Mouse (Mus musculus) c-Kit-positive CD71-positive TER-119-positive erythroid progenitor cells, embryonic 14.5 days (primary cell): Measurements from ENCODE around the gene Ksr1.
"Not testable (repeated sequence)": the region's sequence is repeated elsewhere in the genome, so short reads cannot be mapped to it uniquely, and the experiment has no call there.

Experiments used
- DNase-seq: peaks from one replicate; pipeline ENCODE4 v3.0.0-alpha.2; 2013; ENCODE audit warnings: low spot score

The Ksr1 gene

DNA sequence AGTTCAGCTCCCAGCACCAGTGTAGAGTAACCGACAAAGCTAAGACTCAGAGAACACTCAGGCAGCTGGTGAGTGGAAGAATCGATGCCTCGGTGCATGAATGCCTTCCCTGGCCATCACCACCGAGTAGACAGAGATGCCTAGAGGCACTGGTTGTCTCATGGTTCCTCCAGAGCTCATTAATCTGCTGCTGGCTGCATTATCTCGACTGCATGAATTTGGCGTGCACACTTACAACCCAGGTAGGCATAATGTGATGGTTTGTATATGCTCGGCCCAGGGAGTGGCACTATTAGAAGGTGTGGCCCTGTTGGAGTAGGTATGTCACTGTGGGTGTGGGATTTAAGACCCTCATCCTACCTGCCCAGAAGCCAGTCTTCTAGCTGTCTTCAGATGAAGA is 137.3 kb downstream of the Ksr1 start:
- DNase-seq, result no peak

DNA sequence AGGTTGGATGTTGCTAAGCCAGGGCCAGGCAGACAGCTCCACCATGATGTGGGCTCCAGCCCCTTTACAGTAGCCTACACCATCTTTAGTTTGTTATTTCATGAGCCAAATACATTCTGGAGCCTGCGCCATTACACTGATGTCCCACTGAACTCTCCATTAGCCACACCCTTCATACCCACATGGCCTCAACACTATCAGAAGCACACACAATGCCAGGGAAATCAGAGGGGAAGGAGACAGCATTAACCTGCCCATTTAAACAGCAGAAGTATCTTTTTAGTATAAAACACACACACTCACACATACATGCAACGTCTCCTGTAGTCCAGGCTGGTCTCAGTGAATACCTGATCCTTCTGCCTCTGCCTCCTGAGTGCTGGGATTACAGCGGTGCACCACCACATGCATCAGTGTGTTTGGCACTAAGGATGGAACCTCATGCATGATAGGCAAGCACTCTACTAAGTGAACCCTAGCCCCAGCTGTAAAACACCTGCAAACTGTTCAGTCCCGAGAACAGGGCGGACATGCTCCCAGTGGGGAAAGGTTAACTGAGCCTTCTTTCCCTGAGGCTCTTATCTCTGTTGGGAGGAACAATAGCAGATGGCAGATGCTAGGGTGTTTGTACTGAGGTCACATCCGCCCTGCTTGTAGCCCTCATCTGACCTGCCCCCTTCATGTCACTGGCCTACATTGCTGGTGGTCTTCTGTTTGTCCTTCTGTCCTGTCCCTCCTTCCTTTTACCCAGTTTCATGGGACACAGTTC is 138.0 kb downstream of the Ksr1 start:
- DNase-seq, result no peak

DNA sequence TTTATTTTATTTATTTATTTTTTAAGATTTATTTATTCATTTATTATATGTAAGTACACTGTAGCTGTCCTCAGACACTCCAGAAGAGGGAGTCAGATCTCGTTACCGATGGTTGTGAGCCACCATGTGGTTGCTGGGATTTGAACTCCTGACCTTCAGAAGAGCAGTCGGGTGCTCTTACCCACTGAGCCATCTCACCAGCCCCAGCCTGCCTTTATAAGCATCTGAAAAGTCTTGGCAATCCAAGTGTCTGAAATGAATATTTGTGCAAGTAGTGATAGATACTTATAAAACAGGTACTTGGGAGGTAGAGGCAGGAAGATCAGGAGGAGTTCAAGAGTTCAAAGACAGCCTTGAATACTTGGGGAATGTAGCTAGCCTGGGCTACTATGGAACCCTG is 138.9 kb downstream of the Ksr1 start:
- not testable (repeated sequence) for DNase-seq

DNA sequence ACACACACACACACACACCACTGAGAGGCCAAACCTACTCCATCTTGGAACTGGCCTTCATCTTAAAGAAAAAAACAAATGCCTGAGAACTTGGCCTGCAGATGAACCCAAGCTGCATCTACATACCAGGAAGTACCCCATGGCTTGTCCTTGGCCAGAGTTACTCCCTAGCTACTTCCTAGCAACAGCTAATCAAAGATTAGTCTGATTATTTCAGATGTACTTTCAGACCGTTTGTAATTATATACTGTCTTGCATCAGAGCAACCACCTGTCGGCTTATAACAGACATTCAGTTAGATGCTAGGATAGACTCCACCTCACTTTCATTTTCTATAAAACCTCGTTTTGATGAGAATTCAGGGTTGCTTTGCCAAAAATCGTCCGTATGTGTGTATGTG is 139.8 kb downstream of the Ksr1 start:
- no peak for DNase-seq

DNA sequence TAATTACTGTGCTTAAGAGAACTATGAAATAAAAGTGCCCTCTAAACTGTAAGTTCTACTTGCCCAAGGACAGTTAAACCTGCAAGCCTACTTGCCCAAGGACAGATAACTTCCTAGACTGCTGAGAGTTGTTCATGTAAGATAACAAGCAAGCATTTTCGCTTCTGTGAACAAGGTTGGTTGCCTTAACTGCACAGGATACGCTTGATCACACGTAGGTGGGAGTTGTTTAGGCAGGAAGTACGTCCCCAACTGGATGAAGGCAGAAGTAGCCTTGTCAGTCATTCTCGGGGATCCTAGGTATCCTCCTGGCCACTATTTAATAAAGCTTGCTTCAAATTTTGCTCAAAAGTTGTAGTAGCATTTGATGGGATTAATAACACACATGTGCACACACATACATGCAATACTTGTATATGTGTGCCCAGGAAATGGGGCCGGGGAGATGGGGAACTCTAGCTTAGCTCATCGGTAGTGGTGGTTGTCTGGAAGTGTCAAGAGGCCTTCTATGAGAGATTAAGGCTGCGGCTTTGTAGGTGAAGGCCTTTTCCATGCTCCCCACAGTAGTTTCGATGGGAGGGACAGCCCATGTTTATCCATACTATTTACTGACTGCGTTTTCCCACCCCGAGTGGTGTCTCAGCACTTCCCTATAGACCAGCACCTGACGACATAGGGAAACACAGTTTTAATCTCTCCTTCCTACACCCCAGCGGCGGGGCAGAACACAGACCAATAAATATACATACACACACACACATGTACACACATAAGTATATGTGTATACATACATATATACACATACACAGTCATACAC is 140.4 kb downstream of the Ksr1 start:
- DNase-seq, result no peak

DNA sequence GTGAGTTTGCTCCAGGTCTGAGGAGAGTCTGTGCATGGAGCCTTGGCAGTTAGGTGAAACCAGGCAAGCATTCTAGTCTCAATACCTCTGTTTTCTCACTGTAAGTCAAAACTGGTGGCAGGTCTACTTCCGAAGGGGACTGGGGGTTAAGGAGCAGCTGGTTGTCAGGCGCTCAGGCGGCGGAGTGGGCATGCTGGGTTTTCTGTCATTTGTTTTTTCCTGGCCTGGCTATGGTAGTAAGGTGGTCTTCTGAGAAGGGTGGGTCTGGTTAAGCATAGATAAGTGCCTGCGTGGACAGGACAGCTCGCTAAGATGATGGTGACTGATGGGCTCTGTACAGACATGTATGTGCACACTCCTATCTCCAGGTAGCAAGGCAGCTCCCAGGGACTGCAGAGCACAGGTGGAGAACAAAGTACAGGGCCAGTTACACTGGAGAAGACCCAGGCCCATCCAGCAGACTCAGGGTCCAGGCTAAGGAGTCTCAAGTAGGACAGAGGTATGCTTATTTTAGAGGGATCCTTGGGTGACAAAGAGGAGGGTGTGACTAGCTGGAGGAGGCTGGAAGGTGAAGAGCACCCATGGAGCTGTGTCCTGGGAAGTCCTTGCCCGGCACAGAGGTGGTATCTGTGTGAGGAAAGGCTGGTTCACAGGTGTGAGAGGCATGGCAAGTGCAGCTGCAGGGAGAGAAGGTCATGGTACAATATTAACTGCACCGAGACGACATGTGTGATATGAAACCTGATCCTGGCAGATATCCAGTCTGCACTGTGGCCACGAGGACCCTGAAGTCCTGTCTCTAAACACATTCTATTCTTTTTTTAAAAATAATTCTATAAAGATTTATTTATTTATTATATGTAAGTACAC is 142.2 kb downstream of the Ksr1 start:
- no peak for DNase-seq

DNA sequence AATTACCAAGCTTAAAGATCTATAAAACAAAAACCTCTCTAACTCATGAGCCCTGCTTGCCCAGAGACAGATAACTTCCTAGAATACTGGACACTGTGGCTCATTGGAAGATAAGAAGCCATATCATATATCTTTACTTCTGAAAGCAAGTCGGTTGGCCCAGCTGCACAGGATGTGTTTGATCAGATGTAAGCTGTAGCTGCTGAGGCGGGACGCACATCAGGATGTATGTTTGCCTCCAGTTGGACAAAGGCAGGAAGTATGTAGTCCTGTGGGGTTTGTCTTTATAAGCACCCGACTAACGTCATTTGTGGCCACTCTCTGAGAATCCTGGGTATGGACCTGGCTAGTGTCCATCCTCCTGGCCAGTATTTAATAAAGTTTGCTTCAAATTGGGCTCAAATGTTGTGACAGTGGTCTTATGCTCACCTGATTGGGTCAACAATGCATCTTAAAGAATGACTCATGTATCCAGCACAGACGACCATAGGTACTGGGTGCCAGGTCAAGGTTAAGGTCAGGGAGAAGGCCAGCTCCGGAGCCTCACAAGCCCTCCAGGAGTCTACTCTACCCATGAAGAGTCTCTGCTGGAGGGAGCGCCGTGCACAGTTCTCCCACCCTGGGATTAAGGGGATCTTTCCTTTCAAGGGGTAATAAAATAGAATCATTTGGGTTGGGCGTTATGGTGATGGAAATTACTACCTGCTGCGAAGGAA is 143.0 kb downstream of the Ksr1 start:
- no peak for DNase-seq

DNA sequence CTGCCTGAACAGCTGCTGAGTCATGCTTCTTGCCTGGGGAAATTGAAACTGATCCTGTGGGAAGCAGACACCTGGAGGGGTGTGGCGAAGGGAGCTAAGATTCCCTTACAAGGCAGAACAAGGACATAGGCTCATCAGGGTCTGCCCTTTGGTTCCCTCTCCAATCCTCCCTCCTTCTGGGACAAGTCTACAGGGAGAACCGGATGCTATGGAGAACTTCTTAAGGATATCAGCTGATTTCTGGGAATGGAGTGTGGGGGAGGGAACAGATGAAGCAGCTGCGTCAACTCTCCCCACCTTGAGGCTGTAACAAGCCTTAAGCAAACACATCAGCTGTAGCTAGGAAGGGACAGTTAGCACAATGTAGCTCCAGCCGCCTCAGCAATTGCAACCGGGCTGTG is 143.7 kb downstream of the Ksr1 start:
- no peak for DNase-seq

DNA sequence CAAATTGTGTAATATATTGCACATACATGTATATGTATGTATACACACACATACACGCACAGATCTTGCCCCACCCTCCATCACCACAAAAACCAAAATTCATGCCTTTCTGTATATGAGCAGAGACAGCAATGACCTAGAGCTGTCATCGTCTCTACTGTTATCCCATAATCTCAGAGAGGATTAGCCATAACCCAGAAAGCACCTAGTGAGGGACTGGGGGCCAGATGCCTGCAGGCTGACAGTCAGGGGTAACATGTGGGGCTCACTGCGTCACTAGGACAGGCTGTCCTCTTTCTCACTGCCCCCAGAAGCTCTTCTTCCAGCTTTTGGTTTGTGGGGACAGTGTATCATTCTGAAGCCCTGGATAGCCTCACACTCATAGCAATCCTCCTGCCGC is 144.3 kb downstream of the Ksr1 start:
- DNase-seq, result no peak

DNA sequence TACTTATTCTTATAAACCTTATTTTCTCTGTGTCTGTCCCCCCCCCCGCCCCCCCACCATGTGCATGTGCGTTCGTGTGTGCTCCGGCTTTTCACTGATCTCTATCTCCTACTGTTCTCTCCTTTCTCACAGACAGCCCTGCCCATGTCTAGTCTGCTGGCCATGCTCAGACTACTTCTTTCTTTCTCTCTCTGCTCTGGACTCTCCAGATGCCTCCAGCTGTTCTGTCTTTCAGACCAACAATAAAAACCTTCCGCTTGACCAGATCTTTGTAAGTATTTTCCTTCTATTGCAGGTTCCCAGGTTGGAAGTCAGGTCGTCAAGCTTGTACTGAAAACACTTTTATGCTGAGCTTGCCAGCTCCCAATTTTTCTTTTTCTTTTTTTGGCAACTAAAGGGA is 147.1 kb downstream of the Ksr1 start:
- DNase-seq, result no peak

DNA sequence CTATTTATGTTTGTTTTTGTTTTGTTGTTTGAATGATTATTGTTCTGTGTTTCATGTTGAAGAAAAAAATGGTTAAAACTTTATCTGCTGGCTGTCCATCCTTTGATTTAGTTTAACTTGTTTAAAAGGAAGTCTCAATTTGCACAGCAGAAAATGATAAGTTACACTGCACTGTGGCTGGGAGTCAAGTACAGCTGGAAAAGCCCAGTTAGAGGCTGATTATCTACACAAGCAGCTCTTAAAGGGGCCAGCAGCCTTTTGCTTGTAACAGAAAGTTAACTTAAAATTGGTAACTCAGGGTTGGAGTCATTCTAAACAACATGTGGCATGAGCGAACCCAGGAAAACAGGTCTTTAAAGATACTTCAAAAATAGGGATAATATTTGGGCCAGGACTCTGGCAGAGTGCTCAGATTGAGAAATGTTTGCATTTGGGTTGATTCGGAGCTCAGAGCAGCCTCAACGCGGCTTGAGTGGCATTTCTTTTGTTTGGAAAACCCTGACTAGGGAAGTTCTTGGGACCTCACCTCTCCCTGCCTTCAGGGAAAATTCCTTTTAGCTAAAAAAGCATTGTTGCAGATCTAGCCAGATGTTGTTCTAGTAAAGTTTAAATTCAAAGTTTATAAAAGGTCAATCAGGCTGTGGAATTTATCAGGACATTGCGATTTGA is 155.2 kb downstream of the Ksr1 start:
- DNase-seq, result not testable (repeated sequence)

DNA sequence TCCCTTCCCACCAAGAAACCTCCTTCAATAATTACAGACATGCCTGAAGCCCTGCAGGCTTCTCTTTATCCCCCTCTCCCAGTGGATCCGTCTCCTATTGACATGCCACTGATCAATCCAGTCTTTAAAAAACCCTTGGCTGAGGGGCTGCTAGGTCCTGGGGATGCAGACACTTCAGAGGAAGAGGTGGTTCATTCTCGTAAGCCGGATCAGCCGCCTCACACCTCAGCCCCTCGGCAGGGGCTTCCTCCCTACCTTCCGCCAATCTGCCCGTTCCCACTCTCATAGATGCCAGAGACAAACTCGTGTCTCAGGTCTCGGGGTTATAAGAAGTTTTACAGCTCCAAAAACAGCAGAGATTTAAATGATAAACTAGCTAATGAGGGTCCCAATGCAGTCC is 156.1 kb downstream of the Ksr1 start:
- no peak for DNase-seq

DNA sequence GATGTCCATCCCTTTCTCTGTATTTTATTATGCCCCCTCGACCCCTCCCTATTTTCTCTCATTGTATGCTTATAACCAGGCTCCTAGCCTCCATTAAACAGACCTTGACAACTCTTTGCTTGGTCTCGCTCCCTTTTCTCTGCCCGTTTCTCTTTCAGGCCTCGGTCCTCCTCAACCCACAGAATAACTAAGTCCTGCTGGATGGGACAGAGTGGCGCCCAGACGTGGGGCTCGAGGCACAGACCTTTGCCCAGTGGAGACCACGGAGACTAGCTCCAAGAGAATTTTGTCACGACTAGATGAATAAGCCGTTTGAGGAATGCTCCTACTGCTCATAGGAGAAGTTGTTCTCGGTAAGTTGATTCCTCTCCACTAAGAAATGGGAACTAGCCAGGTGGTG is 157.0 kb downstream of the Ksr1 start:
- DNase-seq, result not testable (repeated sequence)

DNA sequence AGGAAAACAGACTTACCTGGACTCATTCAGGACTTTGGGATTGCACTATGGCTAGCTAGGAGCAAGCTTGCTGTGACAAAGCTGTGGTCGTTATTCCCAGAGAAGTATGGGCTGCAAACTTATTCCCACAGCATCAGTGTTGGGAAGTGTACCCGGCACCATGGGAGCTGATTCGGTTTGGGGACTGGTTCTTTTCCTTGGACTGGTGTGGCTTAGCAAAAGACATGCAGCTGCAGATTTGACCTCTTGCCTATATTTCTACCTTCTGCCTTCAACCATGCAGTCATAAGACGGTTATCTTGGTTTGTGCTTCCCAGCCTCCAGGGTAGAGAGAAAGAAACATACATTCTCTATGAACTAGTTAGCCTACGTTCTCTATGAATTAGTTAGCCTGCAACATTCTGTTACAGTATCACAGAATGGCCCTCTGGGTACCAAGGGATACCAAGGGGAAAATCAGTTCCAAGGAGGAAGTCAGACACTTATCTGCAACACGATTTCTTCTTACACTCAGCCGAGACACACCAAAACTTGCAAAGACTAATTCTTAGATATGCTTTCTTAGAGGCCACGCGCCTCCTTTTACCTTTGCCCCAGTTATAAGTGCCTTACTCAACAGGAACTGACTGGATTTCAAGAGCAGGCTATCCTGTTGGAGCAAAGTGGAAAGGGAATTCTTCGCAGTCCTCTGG is 159.8 kb downstream of the Ksr1 start:
- DNase-seq, result no peak

DNA sequence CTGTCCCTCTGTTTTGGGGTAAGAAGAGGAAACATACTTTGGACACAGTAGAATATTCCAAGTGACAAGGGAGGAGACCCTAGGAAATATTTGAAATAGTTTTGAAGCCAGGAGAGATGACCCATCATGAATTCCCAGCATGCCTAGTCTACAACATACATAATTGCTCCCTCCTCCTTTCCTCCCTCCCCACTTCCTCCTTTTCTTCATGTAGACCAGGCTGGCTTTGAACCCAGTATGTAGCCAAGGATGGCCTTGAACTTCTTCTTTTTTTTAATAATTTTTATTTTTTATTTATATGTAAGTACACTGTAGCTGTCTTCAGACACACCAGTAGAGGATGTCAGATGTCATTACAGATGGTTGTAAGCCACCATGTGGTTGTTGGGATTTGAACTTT is 160.7 kb downstream of the Ksr1 start:
- no peak for DNase-seq

DNA sequence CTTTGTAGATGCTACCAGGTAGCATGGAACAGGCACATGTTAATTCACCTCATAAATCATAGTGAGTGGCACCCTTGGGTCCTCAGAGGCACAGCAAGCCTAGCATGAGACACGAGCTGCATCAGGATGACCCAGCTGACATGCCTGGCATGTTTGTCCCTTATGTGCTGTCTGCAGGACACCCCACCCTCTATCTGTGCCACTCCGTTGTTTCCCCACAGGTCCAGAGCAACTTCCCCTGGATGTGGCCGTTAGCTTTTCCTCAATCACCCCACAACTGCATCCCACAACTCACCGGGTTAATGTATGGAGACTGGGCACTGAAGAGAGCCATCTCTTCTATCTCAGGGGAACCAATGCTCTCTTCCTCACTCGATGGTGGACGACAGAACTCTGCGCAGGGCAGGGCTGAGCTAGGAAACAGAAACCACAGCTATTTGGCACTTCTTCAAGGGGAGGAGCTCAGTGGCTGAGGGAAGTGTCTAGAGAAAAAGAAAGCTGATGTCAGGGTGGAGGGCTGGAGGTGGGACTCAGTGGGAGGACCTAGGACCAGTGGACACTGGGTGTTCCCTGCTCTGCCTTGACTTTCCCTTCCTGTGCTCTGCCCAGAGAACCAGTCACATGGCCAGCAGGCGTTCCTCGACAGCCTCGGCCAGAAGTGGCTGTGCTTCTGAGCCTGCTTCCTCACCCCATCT is 161.6 kb downstream of the Ksr1 start, which contains the start of gene Lgals9:
Lgals9 (minus strand) TSS at position 464 of the 695 bp plus-strand sequence.
- DNase-seq, result peak; percentile 44

DNA sequence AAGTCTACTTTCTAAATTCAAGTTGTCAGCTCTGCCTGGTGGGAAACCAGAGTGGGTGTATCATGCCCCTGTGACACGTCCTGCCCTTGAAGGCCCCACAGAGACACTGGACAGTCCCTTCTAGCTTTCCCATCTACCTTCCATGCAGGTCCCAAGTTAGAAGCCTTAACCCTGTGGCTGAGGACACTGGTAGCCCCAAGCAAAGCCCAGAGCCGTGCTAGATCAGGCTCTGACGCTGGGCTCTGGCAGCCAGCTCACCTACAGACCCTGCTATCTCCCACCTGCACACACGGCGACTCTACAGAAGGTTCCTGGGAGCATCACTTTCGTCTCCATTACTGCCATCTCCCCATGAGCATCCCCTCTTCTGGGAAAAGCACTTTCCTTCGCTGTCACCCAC is 162.7 kb downstream of the Ksr1 start:
- no peak for DNase-seq

DNA sequence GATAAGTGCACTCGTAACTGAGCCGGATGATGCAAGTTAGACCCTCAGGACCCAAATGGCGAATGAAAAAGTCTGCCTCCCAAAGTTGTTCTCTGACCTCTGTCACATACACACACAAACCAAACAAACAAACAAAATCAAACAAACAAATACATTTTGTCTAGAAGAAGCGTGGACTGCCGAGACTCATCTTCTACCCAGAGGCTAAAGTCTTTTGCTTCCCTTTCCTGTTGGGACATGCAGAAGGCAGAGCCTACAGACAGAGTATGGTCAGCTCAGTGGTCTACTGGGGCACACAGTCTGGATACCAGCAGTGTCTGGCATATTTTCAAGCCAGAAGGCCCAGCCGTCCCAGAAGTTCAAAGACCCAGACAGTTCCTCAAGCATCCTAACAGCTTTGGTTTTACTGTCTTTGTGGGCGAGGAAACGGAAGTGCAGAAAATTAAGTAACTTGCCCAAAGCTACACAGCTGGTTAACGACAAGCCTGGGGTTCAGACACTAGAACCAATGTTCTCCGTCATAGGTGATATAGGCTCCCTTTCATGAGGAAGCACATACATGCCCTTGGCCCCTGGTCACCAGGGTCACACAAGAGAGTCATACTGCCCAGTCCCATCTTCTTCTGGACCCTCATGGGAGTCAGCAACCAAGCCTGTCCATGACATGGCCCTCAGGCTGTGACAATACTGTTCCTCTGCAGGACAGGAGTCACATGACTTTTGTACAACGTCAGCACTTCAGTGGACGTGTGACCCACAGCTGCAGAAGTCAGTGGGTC is 163.5 kb downstream of the Ksr1 start:
- no peak for DNase-seq

DNA sequence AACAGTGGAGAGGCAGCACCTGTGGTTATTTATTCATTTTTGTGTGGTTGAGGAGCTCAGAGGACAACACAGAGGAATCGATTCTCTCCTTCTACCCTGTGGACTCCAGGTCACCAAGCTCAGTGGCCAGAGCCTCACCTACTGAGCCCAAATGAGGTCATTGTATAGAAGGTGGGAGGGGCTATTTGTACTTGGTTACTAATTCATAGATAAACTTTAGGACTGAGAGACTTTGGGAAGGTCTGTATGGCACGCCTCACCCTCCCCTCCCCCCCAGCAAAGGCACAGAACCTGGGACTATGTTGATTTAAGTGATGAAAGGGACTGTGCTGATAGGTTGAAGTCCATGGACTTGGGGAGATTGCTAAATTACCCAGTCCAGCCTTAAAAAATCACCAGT is 164.2 kb downstream of the Ksr1 start:
- no peak for DNase-seq
